Mouse (Mus musculus): ENCODE measurements at regions not wholly inside any gene's neighbourhood (a gene's known extent, or its start where the extent isn't known, plus 50 kb on each side); places are given as distances from the start of the nearest gene placed in this dataset.
A peak's percentile ranks its signal among the peaks of the same experiment; 100 is the strongest.

DNA sequence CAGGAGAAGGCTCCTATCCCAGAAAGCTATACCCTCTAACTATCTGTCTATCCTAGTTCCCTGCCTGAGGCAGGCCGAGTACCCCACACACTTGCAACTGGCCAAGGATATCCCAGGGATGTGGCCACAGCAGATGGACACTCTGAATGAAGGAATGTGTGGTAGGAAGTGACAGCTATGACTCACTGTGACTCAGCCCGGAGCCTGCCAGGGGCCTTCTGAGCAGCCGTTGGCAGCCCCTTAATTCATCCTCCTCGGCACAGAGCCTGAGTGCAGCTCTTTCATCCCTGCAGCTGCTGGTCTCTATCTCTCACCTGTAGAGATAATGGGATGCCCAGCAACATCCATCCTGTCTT lies 101.4 kb downstream of the 1810010D01Rik start:
- Histone ChIP-seq H3K27me3 (ENCODE audit: control insufficient read depth, insufficient read depth, low read length) (no peaks in the 10 kb centered on the region), H3K4me3 (ENCODE audit: insufficient read depth in 1 of 2, low read depth in 2 of 2, low read length in 2 of 2) (no peak overlapping the region), H3K4me2 (ENCODE audit: low read depth) (no peak overlapping the region), H3K36me3 (replicated peaks; ENCODE audit: control insufficient read depth, insufficient read depth, low read depth) (no peaks in the 10 kb centered on the region), H3K27ac (no peak overlapping the region), H3K9me3 (ENCODE audit: control insufficient read depth, low read length) (no peaks in the 10 kb centered on the region), H3K4me1 (replicated peaks; ENCODE audit: control insufficient read depth in 2 of 2, insufficient read depth in 2 of 2, low read length in 1 of 2) (peaks cover 0 to 4% of the 10 kb centered on the region in 2 experiments; a peak in 1 of 4 replicates), H3K9ac (replicated peaks) (no peak overlapping the region)
- DNase-seq (ENCODE audit: low read depth in 3 of 3, low spot score in 3 of 3) (no peak), ATAC-seq (ENCODE audit: insufficient read depth) (no peak)
- TF ChIP-seq CTCF (IDR thresholded peaks at IDR 0.05; ENCODE audit: low read depth) (no peak), EP300 (IDR thresholded peaks at IDR 0.05; ENCODE audit: low read depth) (no peak)
- 12% methylated on average over 4 of the region's 4 CpGs for WGBS (ENCODE audit: insufficient replicate concordance)

DNA sequence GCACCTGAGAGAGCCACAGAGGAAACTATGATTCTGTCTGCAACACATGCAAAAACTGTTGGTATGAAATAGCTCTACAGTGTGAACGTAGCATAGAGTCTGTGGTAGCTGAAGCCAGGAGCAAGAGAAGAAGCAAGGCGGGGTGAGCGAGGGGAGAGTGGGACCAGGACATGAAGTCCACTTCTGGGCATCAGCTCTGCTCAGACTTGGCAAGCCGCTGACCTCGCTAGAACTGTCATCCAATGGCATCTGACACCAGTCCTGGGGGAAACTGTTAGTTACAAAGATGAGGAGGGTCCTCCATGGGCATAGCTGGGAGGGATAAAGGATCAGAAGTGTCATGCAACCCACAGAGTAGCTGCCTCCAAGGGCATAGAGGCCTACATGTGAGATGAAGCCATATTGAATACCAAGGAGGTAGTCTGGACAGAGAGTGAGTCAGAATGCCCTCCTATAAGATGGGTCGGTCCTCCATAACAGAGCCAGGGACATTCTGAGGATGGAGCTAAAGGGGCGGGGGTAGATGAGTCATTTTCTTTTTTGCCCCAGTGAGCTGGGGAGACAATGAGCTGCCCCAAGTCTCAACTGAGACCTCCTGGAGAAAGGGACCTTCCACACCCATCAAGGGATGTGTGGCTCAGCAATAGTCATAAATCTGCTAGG lies 102.0 kb downstream of the 1810010D01Rik start:
- Histone ChIP-seq H3K4me3 (ENCODE audit: insufficient read depth in 1 of 2, low read depth in 2 of 2, low read length in 2 of 2) (no peak overlapping the region), H3K4me1 (replicated peaks; ENCODE audit: control insufficient read depth in 2 of 2, insufficient read depth in 2 of 2, low read length in 1 of 2) (peaks cover 0 to 4% of the 10 kb centered on the region in 2 experiments; a peak in 1 of 4 replicates), H3K9me3 (ENCODE audit: control insufficient read depth, low read length) (no peaks in the 10 kb centered on the region), H3K27me3 (ENCODE audit: control insufficient read depth, insufficient read depth, low read length) (no peaks in the 10 kb centered on the region), H3K4me2 (ENCODE audit: low read depth) (no peak overlapping the region), H3K36me3 (replicated peaks; ENCODE audit: control insufficient read depth, insufficient read depth, low read depth) (no peaks in the 10 kb centered on the region), H3K27ac (no peak overlapping the region), H3K9ac (replicated peaks) (no peak overlapping the region)
- WGBS (ENCODE audit: insufficient replicate concordance) = 52% methylated on average over 7 of the region's 7 CpGs
- ATAC-seq (ENCODE audit: insufficient read depth) (no peak), DNase-seq (ENCODE audit: low read depth in 3 of 3, low spot score in 3 of 3) (no peak)
- no peak for TF ChIP-seq EP300 (IDR thresholded peaks at IDR 0.05; ENCODE audit: low read depth)
- no peak for TF ChIP-seq CTCF (IDR thresholded peaks at IDR 0.05; ENCODE audit: low read depth)

DNA sequence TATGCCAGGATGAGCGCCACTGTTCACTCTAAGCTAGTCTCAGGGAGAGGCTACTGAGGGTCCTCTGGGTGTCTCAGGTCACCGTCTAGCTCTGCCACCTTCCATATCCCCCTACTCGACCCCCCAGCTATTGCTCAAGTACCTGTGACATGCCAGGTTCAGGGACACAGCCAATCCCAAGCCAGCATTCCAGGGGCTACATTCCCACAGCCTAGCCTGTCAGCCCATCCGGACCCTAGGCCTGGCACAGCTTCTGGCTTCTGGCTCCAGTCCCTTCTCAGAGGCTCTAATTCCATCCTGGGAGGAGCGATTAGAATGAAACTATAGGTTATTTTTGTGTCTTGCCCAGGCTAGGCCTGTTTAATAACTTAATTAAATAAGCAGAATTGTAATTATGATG lies 105.2 kb downstream of the 1810010D01Rik start:
- DNase-seq (ENCODE audit: low read depth in 3 of 3, low spot score in 3 of 3) = no peak
- H3K9me3 ChIP-seq (ENCODE audit: control insufficient read depth, low read length) = no peaks in the 10 kb centered on the region
- no peaks in the 10 kb centered on the region for H3K27me3 ChIP-seq (ENCODE audit: control insufficient read depth, insufficient read depth, low read length)
- TF ChIP-seq EP300 (IDR thresholded peaks at IDR 0.05; ENCODE audit: low read depth) (no peak), CTCF (IDR thresholded peaks at IDR 0.05; ENCODE audit: low read depth) (no peak)
- no peak overlapping the region for H3K9ac ChIP-seq (replicated peaks)
- no peak overlapping the region for H3K4me2 ChIP-seq (ENCODE audit: low read depth)
- no peaks in the 10 kb centered on the region for H3K4me1 ChIP-seq (replicated peaks; ENCODE audit: control insufficient read depth in 2 of 2, insufficient read depth in 2 of 2, low read length in 1 of 2)
- no peak overlapping the region for H3K4me3 ChIP-seq (ENCODE audit: insufficient read depth in 1 of 2, low read depth in 2 of 2, low read length in 2 of 2)
- 56% methylated on average over 5 of the region's 5 CpGs for WGBS (ENCODE audit: insufficient replicate concordance)
- H3K27ac ChIP-seq = no peak overlapping the region
- ATAC-seq (ENCODE audit: insufficient read depth) = no peak
- H3K36me3 ChIP-seq (replicated peaks; ENCODE audit: control insufficient read depth, insufficient read depth, low read depth) = no peaks in the 10 kb centered on the region

DNA sequence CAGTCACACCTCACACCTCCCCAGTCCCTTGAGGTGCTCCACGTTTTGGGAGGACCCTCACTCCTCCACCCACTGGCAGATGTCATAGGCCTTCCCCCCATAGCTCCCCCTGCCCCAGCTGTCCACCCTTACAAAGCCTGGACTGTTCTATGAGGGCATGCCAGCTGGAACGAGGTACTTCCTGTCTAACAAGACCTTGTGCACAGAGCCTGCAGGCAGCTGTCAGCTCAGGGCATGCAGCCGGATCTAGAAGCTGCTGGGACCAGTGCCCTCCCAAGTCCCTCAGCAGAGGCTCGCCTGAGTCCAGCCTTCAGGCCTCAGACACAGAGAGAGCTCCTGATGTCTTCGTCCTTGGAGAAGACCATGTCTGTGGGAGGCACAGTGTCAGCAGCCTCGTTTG lies 105.7 kb downstream of the 1810010D01Rik start:
- Histone ChIP-seq H3K27ac (no peak overlapping the region), H3K4me2 (ENCODE audit: low read depth) (no peak overlapping the region), H3K4me3 (ENCODE audit: insufficient read depth in 1 of 2, low read depth in 2 of 2, low read length in 2 of 2) (no peak overlapping the region), H3K4me1 (replicated peaks; ENCODE audit: control insufficient read depth in 2 of 2, insufficient read depth in 2 of 2, low read length in 1 of 2) (no peaks in the 10 kb centered on the region), H3K36me3 (replicated peaks; ENCODE audit: control insufficient read depth, insufficient read depth, low read depth) (no peaks in the 10 kb centered on the region), H3K27me3 (ENCODE audit: control insufficient read depth, insufficient read depth, low read length) (no peaks in the 10 kb centered on the region), H3K9ac (replicated peaks) (no peak overlapping the region), H3K9me3 (ENCODE audit: control insufficient read depth, low read length) (no peaks in the 10 kb centered on the region)
- WGBS (ENCODE audit: insufficient replicate concordance) = 34% methylated on average over 6 of the region's 6 CpGs
- ATAC-seq (ENCODE audit: insufficient read depth) = no peak
- DNase-seq (ENCODE audit: low read depth in 3 of 3, low spot score in 3 of 3) = no peak
- TF ChIP-seq EP300 (IDR thresholded peaks at IDR 0.05; ENCODE audit: low read depth) = no peak
- no peak for TF ChIP-seq CTCF (IDR thresholded peaks at IDR 0.05; ENCODE audit: low read depth)

DNA sequence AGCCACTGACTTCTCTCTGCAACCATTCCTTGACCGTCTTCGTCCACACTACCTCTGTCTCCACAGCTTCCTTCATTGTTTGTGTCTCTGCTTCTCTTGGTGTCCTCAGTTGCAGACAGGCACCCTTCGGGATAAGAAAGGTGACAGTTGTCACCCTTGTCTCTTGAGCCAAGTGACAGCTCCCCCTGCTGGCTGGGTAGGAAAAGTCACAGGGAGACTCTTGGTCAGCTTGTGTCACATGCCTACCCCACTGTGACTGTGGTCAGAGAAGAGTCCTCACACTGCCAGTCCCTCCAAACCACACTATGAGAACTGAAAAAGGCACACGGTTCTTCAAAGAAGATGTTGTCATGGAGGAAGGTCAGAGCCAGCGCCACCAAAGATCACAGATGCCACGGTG lies 109.6 kb downstream of the 1810010D01Rik start:
- 40% methylated on average over 6 of the region's 6 CpGs for WGBS (ENCODE audit: insufficient replicate concordance)
- peak; percentile 76 for TF ChIP-seq CTCF (IDR thresholded peaks at IDR 0.05; ENCODE audit: low read depth)
- TF ChIP-seq EP300 (IDR thresholded peaks at IDR 0.05; ENCODE audit: low read depth) = no peak
- ATAC-seq (ENCODE audit: insufficient read depth) = no peak
- DNase-seq (ENCODE audit: low read depth in 3 of 3, low spot score in 3 of 3) = no peak
- Histone ChIP-seq H3K4me2 (ENCODE audit: low read depth) (no peak overlapping the region), H3K4me1 (replicated peaks; ENCODE audit: control insufficient read depth in 2 of 2, insufficient read depth in 2 of 2, low read length in 1 of 2) (no peaks in the 10 kb centered on the region; a peak in 1 of 4 replicates), H3K9me3 (ENCODE audit: control insufficient read depth, low read length) (no peaks in the 10 kb centered on the region), H3K36me3 (replicated peaks; ENCODE audit: control insufficient read depth, insufficient read depth, low read depth) (no peaks in the 10 kb centered on the region), H3K4me3 (ENCODE audit: insufficient read depth in 1 of 2, low read depth in 2 of 2, low read length in 2 of 2) (no peak overlapping the region), H3K27ac (no peak overlapping the region), H3K27me3 (ENCODE audit: control insufficient read depth, insufficient read depth, low read length) (no peaks in the 10 kb centered on the region), H3K9ac (replicated peaks) (no peak overlapping the region)

Measured in liver, embryonic 14.5 days (tissue).